Mouse (Mus musculus) urinary bladder, postnatal 4 days (tissue): ENCODE measurements at regions not wholly inside any gene's neighbourhood (a gene's known extent, or its start where the extent isn't known, plus 50 kb on each side); places are given as distances from the start of the nearest gene placed in this dataset.
A peak's percentile ranks its signal among the peaks of the same experiment; 100 is the strongest.
"Not testable (repeated sequence)": the region's sequence is repeated elsewhere in the genome, so short reads cannot be mapped to it uniquely, and the experiment has no call there.

ENCODE experiments used
- DNase-seq, 2 experiments: peaks; one replicate each; pipeline ENCODE4 v3.0.0; 2021 to 2022; ENCODE audit warnings: low spot score in 2 of 2

GRCm38 (mm10) chr15:89730320-89730719 lies 111.3 kb downstream of the Syt10 start:
- DNase-seq, result peak in 1 of 2 experiments; percentile 63

GRCm38 (mm10) chr15:89724356-89724755 lies 117.3 kb downstream of the Syt10 start:
- no peak for DNase-seq

- DNase-seq, result no peak
Measured at GRCm38 (mm10) chr15:89697221-89697620, 105.5 kb upstream of the Rabl2 start.

- no peak for DNase-seq
Measured at GRCm38 (mm10) chr15:89676366-89676765, 84.6 kb upstream of the Rabl2 start.

GRCm38 (mm10) chr15:89656558-89656957 lies 64.8 kb upstream of the Rabl2 start:
- DNase-seq, result not testable (repeated sequence)
